Mouse (Mus musculus) spleen, adult 12 weeks (tissue): ENCODE data around the gene Prkag3.

ENCODE experiments used
- DNase-seq: peaks from one replicate; pipeline ENCODE4 v3.0.0; 2022; ENCODE audit warnings: low spot score

Prkag3 gene

DNA sequence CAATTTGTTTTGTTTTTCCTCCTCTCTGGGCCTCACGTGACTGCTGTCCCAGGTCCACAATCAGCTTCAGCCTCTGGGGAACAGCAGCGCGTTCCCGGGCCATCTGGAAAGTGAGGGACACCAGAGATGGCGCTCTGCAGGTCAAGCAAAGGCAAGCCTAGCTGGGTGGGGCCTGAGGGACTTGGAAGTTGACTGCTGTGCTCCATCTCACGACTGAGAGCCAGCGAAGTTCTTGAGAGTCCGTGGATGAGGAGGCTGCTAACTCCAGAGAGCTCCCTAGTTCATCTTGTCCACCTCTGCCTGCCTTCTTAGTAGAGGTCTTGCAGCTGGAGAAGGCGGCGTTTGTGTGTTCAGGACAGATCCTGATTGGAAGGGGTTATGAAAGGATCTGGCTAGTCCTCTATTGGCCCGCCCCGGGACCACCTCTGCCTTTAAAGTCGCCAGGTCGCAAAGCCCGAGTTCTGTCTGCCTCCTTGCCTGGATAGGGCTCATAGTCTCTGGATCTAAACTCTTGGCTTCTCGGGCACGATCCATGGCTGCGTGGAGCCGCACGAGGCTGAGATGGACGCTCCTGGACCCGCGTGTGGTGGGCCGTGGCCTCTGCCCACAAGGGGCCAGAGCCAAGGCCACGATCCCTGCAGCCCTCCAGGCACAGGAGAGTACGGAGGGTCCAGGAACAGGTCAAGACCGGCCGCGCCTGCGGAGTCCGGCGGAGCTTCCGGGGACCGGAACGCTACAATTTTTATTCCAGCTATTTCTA, 35.7 kb downstream of the Prkag3 start, which contains the start of gene Cyp27a1:
Gene Cyp27a1, plus strand, starts transcription at position 476 of the 760 bp plus-strand sequence.
- no peak for DNase-seq

- DNase-seq = no peak
Observed at GRCm38 (mm10) chr1:74712461-74713098, 36.4 kb downstream of the Prkag3 start.

GRCm38 (mm10) chr1:74712046-74712445, 37.0 kb downstream of the Prkag3 start:
- DNase-seq = no peak

DNA sequence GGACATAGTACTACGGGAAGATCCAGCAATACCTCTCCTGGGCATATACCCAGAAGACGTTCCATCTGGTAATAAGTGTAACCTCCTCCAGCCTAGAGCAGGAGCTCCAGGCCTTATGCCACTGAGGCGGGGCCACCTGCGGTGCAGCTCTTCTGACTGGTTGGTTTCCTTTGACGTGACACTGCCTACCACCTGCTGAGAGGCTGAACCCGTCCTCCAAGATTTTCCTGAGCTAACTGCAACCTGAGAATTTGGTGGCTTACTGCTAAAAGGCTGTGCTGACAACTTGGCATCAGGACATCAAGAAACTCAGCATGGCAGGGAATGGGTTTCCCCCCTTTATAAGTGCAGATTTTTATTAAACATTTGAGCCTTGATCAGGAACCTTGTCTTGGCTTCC, 39.5 kb downstream of the Prkag3 start:
- no peak for DNase-seq

DNA sequence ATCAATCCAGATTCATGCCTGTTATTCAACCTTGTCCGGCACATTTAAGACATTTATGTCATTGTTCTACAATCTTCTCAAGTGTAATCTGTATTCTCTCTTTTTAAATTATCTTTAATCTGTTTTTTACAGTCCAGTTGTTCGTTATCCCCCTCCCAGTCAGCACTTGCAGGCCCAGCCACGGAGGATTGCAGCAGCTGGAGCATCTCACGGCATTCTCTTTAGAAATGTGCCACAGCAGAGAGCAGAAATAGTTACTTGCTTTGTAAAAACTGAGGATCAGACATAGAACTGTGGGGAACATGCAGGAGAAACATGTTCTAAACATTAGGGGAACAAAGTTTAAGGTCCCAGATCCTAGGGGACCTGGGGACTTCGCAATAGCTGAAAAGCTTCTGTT, 44.0 kb downstream of the Prkag3 start:
- no peak for DNase-seq

GRCm38 (mm10) chr1:74704156-74704555, 44.9 kb downstream of the Prkag3 start:
- DNase-seq = no peak

DNA sequence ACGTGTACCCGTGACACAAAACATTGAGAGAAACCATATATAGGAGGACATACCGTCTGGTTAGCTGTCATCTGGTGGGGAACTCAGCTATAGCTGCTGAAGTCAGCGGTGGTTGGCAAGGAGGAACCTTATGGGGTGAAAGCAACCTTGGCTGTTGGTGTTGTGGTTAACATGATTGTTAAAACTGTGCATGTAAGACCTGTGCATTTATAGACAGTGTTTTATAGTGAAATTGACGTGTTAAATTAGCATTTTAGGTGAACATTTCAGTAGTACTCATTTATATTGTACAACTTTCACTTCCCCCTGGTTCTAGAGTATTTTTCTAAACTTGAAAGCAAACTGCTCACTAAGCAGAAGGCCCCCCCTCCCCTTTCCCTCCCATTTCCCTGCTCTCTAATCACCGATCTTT, 46.9 kb downstream of the Prkag3 start:
- no peak for DNase-seq

GRCm38 (mm10) chr1:74698791-74699190, 50.2 kb downstream of the Prkag3 start:
- DNase-seq = no peak

DNA sequence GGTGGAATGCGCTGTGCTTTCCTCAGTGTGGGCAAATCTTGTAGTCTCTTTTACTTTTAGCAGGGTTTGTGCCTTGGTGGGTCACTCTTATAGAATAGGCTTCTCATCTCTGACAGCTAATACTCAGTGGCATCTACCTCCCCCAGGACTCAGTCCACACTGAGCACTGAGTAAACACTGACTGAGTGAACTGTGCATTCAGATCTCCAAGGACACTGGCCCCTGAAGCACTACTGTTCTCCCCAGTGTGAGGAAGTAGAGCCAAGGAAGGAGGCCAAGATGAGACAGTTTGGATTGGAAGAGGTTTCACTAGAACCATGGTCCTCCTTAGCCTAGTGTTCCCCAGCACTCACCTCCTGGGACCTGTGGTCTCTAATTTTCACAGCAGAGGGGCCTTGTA, 50.7 kb downstream of the Prkag3 start:
- DNase-seq = no peak

DNA sequence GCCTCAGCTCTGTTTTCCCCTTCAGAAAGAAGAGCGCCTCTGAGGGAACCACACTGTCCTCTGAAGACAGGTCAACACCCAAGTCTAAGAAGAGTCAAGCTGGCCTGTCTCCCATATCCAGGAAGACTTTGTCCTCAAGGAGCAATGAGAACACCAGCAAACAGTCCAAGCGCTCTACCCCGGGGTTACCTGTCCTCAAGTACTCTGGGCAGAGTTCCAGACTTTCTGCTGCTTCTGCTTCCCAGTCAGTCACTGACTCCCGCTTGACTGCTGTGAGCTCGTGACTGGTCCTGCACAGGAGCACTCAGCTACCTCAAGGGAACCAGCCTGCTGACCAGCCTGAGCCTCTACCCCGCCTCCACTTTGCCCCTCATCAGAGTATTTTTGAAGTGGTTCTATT, 51.6 kb downstream of the Prkag3 start:
- DNase-seq = no peak

GRCm38 (mm10) chr1:74695836-74696235, 53.2 kb downstream of the Prkag3 start:
- no peak for DNase-seq

- DNase-seq = no peak
Observed at GRCm38 (mm10) chr1:74693891-74694583, 55.0 kb downstream of the Prkag3 start.
